Comparison of ENCODE assay signal across 9 mouse cellular contexts in the genomic region with DNA sequence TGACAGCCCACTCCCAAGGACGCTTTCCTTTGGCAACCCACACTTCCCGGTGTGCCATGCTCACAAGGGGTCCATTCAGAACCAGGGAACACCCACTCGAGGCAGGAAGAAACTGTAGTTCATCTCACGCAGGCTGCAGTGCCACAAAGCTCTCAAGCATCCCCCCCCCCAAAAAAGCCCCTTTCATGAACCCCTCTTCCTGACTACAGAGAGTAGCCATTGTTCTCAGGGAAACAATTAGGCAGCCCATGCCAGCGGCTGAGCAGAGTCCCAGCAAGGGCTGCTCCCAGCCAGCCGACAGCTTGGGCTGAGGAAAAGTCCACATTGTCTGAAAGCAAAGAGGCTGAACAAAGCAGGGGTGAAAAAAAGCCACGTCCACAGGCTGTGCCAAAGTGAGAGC. TPM values are rescaled to one million over a fixed set of nuclear protein-coding genes. Genes with fewer than 3 reads are reported as not detected.
DNase-seq lines count a peak whose midpoint lies in the region; ATAC-seq lines count a peak whose summit lies in the region.
"Had no signal": no experiment of that assay in that cellular context is flagged by ENCODE, and none has a peak within 500 bp of the region (broad histone marks: within the 10 kb centered on the region; RNA-seq: fewer than 3 reads in every experiment).

No protein-coding gene starts in this region.

- 0 out of 2 replicates have a peak overlapping the region, but pooled peaks have one; percentile 22 for H3K27ac ChIP-seq in heart, embryonic 10.5 days
- peak overlapping the region; percentile 59 for H3K27ac ChIP-seq in heart, embryonic 16.5 days (ENCODE audit: low read length)
- peak overlapping the region; percentile 85 for H3K27ac ChIP-seq in midbrain, embryonic 13.5 days
- H3K27ac ChIP-seq: stomach, embryonic 15.5 days had no signal

- H3K4me1 ChIP-seq in heart, embryonic 10.5 days = peaks cover 6% of the 10 kb centered on the region; the same call in 1 of the 2 replicates
- peaks cover 21% of the 10 kb centered on the region for H3K4me1 ChIP-seq in heart, embryonic 16.5 days (ENCODE audit: control insufficient read depth, insufficient read depth, low read length)
- H3K4me1 ChIP-seq in midbrain, embryonic 13.5 days (replicated peaks) = peaks cover 26% of the 10 kb centered on the region
- H3K4me1 ChIP-seq: stomach, embryonic 15.5 days had no signal

- no peak overlapping the region for H3K4me3 ChIP-seq in heart, embryonic 10.5 days
- H3K4me3 ChIP-seq in heart, embryonic 16.5 days (ENCODE audit: low read length) = no peak overlapping the region
- no peak overlapping the region for H3K4me3 ChIP-seq in midbrain, embryonic 13.5 days (replicated peaks)
- H3K4me3 ChIP-seq: stomach, embryonic 15.5 days had no signal

- H3K9me3 ChIP-seq in heart, embryonic 10.5 days = no peaks in the 10 kb centered on the region
- H3K9me3 ChIP-seq in heart, embryonic 16.5 days (replicated peaks; ENCODE audit: control insufficient read depth, low read length) = no peaks in the 10 kb centered on the region
- no peaks in the 10 kb centered on the region for H3K9me3 ChIP-seq in midbrain, embryonic 13.5 days
- H3K9me3 ChIP-seq: stomach, embryonic 15.5 days had no signal

- no peak for DNase-seq in heart, embryonic 10.5 days (ENCODE audit: low spot score)
- no peak for DNase-seq in heart, adult 8-10 months (ENCODE audit: low spot score)
- DNase-seq in embryo, embryonic 10 days (ENCODE audit: low spot score) = peak; percentile 71
- no peak for DNase-seq in urinary bladder, postnatal 14 days (ENCODE audit: low spot score)
- DNase-seq in ovary, adult 18-20 months (ENCODE audit: low spot score) = no peak
- no peak for DNase-seq in urinary bladder, adult 18-20 months (ENCODE audit: low spot score in 2 of 2)

- no peak overlapping the region for H3K4me2 ChIP-seq in heart, embryonic 16.5 days (ENCODE audit: low read depth, low read length)
- peak overlapping the region; percentile 28 for H3K4me2 ChIP-seq in midbrain, embryonic 13.5 days (replicated peaks)
- H3K4me2 ChIP-seq: stomach, embryonic 15.5 days had no signal

- H3K9ac ChIP-seq in heart, embryonic 16.5 days (ENCODE audit: low read length) = no peak overlapping the region
- H3K9ac ChIP-seq in midbrain, embryonic 13.5 days (replicated peaks) = peak overlapping the region; percentile 52
- H3K9ac ChIP-seq: stomach, embryonic 15.5 days had no signal

- WGBS in heart, embryonic 10.5 days = 55% methylated on average over 7 of the region's 7 CpGs
- 45% methylated on average over 7 of the region's 7 CpGs for WGBS in heart, embryonic 16.5 days
- WGBS in midbrain, embryonic 13.5 days = 5% methylated on average over 7 of the region's 7 CpGs

- ATAC-seq in heart, embryonic 16.5 days (replicated peaks; ENCODE audit: extremely low read depth, insufficient read depth, low FRiP score) = peak; percentile 60; the same call in 1 of the 2 replicates
- ATAC-seq in midbrain, embryonic 13.5 days = peak; percentile 89

- no peaks in the 10 kb centered on the region for H3K27me3 ChIP-seq in heart, embryonic 10.5 days (ENCODE audit: insufficient read depth, poor library complexity, severe bottlenecking)
- no peaks in the 10 kb centered on the region for H3K27me3 ChIP-seq in heart, embryonic 16.5 days (ENCODE audit: control insufficient read depth, insufficient read depth, low read length)
- no peaks in the 10 kb centered on the region for H3K27me3 ChIP-seq in midbrain, embryonic 13.5 days
- H3K27me3 ChIP-seq: stomach, embryonic 15.5 days had no signal

- peaks cover 53% of the 10 kb centered on the region for H3K36me3 ChIP-seq in heart, embryonic 10.5 days
- H3K36me3 ChIP-seq in heart, embryonic 16.5 days (ENCODE audit: control insufficient read depth, insufficient read depth) = peaks cover 33% of the 10 kb centered on the region
- H3K36me3 ChIP-seq in midbrain, embryonic 13.5 days = peaks cover 46% of the 10 kb centered on the region

RNA-seq across cellular contexts. Expression of gene Bsn, which starts 22.9 kb away (rescaled TPM):
- 1.3 and 1.4 TPM in 2 replicates for polyA plus RNA-seq in heart, embryonic 10.5 days (2016; fragmentation: Nextera tagmentation; extraction: Ambion mirVana)
- under 1 TPM; 0.05 to 0.06 (median 0.06) TPM for total RNA-seq in heart, adult 8-10 months (2022)
- polyA plus RNA-seq in heart, embryonic 16.5 days (2015; fragmentation: Nextera tagmentation; extraction: Ambion mirVana) = 0.34 and 0.81 TPM in 2 replicates
- 7.1 and 8.0 TPM in 2 replicates for polyA plus RNA-seq in midbrain, embryonic 13.5 days (2015; fragmentation: Nextera tagmentation; extraction: Ambion mirVana)

RNA-seq across cellular contexts. Expression of gene Dag1, which starts 50.7 kb away (rescaled TPM):
- 128 and 197 TPM in 2 replicates for polyA plus RNA-seq in heart, embryonic 10.5 days (2016; fragmentation: Nextera tagmentation; extraction: Ambion mirVana)
- total RNA-seq in heart, adult 8-10 months (2022) = 100 to 1,000 TPM; 291 to 330 (median 302) TPM
- 136 and 145 TPM in 2 replicates for polyA plus RNA-seq in heart, embryonic 16.5 days (2015; fragmentation: Nextera tagmentation; extraction: Ambion mirVana)
- 50.5 and 57.8 TPM in 2 replicates for polyA plus RNA-seq in midbrain, embryonic 13.5 days (2015; fragmentation: Nextera tagmentation; extraction: Ambion mirVana)

Comparison
In these comparisons a context has a peak if more than half of its experiments do, and no peak if none do; other contexts are left out.
1. H3K27ac ChIP-seq: peak in every context shown above with its lines; median percentile 85 in midbrain, embryonic 13.5 days; 59 in heart, embryonic 16.5 days; 22 in heart, embryonic 10.5 days.